Mouse (Mus musculus) cerebral cortex, adult 2 months (tissue): ENCODE measurements around the gene Isl2.

ENCODE experiments used
- WGBS: fragments of 180-500 bp; shearing (Covaris S2); methylation state at CpG from one replicate; pipeline ENCODE4 v1.1.7; 2018; 5-methylcytosine and 5-hydroxymethylcytosine counted together

The Isl2 gene

DNA sequence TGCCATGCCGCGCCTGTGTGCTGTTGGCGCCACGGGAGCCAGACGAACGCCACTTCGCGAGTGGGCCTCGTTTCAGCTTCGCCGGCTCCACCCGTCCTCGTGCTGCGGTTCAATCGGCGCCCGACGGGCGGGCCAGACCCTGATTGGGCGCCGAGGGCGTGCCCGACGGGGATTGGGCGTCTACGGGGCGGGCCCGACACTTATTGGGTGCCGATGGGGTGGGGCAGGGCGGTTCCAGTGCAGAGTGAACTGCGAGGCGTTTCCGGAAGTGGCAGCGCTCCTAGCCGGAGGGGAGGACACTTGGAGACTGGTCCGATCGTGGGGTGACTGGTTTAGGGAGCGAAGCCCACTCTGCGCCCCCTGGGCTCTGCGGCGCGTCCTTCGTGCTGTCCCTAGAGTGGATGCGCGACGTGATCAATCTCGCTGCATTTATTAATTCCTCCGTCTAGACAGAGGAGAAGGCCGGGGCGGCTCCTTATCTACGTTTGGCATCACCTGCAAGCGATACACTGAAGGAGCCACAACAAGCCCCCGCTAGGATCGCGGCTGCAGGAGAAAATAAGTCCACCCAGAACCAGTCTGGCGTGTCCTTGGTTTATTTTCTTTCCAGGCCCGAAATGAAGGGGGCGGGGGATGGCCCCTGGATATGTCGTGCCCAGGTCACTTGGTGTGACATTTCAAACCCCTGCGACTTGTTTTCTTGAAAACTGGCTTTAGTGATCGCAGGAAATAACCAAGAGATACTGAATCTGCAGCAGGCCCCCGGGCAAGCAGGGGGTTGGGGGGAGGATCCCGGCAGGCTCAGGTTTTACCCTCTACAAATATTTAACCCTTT, 7.9 kb downstream of the Isl2 start:
- WGBS, result 5% methylated on average over 63 of the region's 63 CpGs

GRCm38 (mm10) chr9:55548871-55549270, 10.4 kb downstream of the Isl2 start:
- WGBS, result 67% methylated on average over 3 of the region's 3 CpGs

DNA sequence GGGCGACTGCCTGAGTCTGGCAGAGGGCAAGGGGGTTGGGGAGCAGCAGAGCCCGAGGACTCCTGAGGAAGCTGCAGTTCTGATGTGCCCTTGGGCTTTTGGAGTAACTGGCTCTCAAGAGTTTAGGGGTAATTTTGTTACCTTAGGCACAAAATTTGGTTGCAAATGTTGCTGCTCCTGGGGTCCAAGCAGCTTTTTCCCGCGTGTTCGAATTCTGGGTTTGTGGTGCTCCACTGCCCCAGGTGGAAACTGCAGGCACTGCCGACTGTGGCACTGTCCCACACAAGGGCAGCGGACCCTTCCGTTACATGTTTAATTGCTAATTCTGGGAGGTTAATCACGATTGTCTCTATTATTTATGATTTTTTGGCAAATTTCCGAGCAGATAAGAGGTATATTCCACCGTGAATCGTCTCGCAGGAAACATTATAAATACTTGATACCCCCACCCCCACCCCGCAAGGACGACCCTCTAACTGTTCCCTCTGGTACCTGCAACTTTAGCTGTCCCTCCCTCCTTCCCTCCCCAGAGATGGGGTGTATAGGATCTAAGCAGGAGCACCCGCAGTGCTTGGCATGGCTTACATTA, 10.9 kb downstream of the Isl2 start:
- 47% methylated on average over 16 of the region's 16 CpGs for WGBS

DNA sequence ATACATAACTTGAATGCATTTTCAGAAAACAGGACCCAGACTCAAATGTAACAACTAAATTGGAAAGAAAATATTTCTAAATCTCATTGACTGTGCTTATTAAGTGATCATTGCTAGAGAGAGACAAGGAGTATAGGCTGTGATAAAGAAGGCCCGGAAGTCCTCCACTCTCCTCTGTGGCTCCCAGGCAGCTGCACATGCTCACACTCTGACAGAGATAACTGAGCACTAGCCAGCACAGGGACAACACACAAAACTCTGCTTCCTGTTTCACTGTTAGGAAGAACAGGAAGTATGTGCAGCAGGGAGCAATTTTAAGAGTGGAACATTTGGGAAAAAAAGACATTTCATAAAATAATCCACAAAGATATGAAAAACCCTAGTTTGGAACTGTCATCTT, 16.5 kb downstream of the Isl2 start:
- WGBS, result 80% methylated on average over 1 of the region's 1 CpGs

DNA sequence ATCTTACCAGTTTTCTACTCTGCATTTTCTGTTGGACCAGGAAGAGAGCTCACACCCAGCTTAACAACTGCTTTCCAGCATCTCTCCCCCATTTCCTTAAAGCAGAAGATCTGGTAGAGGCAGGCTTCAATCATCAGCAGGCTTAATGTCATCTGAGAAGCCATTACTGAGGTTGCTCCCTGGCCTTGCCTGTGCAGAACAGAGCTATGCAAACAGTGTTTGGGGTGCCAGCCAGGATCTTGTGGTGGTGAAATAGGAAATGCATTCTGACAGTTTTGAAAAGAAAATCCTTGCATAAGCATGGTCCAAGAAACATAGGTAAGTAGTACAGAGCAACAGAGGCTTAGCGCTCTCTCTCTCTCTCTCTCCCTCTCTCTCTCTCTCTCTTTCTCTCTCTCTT, 22.5 kb downstream of the Isl2 start:
- WGBS, result 100% methylated on average over 1 of the region's 1 CpGs

DNA sequence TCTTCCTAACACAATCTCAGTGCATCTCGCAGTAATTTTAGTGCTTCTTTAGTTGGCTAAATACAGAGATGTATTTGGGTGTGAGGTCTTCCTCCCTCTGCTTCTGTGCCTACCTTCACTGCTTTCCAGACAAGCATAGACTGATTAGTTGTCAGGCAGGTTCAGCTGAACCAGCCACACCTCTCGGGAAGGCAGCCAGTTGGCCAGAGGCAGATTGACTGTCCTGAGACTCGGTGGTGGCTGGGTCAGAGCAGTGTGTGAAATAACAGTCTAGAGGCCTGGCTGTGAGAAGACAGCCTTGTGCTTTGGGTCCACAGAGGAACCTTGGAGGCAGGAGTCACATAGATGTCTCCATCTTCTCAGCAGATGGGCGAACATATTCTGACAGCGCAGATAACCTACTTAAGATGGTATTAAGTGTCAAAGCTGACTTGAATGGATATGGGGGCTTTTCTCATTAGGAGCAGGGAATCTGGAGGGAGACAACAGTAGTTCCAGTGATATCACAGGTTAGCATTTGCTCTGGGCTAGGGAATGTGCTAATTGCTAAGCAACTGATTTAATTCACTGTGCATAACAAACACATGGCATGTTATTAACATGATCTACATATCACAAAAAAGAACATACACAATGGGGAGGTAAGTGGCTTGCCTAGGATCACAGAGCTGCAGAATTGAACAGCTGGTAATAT, 30.1 kb downstream of the Isl2 start:
- WGBS, result 77% methylated on average over 5 of the region's 5 CpGs

DNA sequence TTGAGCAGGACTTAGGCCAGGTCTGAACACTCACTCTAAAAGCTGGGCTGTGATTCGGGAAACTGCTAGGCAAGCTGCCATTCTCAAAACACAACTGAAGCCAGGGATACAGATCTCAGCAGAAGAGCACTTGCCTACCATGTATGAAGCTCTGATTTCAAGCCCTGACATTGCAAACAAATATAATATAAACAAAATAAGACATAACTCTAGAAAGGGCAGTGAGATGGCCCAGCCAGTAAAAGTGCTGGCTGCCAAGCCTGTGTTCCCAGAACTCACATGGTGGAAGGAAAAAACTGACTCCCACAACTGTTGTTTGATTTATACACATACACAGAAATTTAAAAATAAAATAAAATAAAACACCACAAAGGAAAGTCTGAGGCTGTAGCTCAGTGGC, 32.6 kb downstream of the Isl2 start:
- 82% methylated on average over 1 of the region's 1 CpGs for WGBS

DNA sequence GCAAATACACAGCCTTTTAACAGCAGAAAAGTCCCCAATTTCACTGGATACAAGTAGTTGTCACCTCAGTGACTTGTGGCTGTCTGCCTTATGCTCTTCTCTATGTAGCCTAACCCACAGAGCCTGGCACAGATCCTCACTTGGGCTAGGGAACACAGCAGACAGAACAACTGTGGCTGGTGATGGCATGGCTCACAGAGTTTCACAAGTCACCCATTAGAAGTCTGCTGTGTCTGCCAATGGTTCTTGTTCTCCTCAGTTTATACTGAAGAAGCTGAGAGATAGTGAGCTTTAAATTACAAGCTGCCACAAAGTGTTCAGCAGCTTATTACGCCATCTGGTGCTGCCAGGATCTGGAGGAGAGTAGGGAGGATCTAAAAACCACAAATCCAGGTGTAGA, 38.1 kb downstream of the Isl2 start:
- 70% methylated on average over 1 of the region's 1 CpGs for WGBS

DNA sequence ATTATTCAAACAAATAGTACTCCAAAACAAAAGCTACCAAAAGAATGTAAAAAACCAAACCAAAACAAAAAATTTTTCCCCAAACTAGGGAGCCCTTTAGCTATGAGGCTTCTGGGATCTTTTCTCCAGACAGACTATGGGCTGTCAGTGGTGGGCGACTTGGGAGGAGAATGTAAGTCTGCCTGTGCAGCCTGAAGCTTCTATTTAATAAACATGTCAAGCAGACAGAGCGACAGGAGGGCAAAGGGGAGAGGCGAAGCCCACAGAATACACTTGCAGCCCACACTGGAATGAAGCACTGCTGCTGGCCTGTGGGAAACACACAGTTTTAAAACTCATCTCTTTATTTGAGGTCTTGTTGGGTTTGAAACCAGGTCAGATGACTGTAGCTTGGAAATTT, 42.9 kb downstream of the Isl2 start:
- WGBS, result 88% methylated on average over 3 of the region's 3 CpGs

DNA sequence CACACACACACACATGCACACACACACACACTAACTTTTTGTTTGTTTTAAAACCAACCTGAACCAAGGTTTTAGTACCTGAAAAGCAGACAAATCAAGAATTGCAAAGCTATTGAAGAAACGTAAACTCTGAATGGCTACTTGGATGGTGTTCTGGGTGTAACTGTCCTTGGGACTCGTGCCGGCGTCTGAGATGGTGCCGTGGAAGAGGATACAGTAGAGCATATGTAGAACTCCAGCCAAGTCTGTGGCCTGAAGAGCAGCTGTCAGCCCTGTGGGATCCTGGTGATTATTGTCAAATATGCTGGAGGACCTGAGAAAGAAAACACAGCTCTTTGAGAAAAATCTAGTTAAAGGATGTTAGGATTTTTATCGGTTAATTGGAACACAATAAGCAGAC, 47.7 kb downstream of the Isl2 start:
- 92% methylated on average over 6 of the region's 6 CpGs for WGBS
